Mouse (Mus musculus) T-helper 2 cell (primary cell): ENCODE results near the gene Wfdc1.

Experiments used
- in situ Hi-C: fragments of 300-600 bp; cut with MboI, MseI; formaldehyde crosslinking; loops from one replicate; pipeline ENCODE4 v1.15.1; 2025; ENCODE audit warnings: high pct_unique_total_duplicates

The Wfdc1 gene

DNA sequence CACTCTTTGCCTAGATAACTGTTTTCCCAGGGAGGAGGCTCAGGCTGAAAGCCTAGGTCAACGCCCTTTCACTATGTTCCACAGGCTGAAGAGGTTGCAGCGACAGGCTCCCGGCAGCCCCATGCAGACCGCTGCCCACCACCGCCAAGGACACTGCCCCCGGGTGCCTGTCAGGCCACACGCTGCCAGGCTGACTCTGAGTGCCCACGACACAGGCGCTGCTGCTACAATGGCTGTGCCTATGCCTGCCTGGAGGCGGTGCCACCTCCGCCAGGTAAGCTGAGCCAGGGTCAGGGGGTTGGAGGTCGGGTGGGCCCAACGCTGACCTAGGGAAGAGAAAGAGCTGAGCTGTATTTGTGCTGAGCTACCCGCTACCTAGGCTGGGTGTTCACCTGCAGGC, 13.0 kb downstream of the Wfdc1 start:
- in situ Hi-C loops: no loop called here

DNA sequence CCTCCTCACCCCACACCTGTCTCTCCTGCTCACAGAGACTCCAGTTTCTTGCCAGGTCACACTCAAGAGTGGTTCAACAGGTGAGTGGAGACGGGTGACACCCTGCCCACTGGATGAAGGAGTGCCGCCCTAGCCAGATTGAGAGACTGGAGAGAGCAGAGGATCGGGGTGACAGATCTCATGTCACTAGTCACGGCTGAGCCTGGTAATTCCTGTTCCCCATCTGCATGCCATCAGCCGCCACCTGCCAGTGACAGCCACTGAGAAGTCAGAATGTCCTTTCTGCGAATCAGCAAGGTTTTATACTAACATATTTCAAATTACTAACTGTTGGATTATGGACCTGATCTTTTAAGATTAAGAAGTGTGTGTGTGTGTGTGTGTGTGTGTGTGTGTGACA, 24.4 kb downstream of the Wfdc1 start:
- in situ Hi-C loops: no loop called here

DNA sequence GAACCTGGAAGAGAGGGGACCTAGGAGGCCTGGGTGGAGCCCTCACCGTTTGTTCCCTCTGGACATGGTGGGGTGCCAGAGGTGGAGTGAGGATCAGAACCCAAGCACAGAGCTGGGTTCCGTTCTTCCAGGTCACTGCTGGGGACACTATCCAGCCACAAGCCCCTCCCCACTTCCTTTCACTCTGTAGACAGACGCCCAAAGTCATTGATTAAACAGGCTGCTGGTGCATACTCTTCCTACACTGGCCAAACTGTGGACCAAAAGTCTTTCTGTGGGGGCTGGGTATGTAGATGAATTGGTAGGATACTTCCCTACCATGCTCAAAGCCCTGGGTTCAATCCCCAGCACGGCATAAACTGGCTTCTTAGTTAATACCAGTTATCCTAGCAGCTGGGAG, 25.8 kb downstream of the Wfdc1 start:
- in situ Hi-C loops: no loop called here

DNA sequence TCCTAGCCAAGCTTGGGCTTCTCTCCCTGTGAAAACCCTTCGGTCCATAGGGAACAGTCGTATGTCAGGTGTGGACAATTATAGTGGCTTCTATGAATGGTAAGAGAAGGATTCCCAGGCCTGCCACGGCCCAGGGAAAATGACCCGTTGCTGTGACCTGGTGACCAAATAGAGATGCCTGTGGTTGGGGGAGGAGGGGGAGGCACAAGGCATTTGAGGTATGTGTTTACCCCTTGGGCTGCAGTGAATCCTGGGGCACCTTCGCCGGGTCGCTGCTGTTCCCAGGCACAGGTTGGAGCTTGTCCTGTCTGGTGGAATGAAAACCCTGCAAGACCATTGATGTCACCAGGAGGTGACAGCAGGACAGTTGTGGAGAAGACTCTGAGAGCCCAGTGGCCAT, 28.5 kb downstream of the Wfdc1 start:
- in situ Hi-C loops: no loop called here

DNA sequence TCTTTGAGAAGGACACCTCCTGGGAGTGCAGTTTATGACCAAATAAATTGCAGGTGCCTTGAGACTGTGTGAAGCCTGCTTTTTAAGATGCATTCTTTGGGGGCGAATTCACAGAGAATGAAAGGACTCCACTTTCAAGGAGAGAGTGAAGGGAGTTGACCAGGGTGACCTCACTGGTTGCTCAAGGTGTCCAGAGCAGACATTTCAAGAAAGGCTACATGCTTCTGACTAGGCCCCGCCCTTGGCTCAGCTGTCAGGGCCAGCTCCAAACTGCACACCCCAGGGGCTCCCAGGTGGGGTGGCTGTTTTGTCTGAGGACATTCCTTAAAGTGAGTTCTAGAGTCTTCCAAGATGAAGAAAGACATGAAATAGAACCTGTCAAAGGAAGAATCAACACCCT, 31.0 kb downstream of the Wfdc1 start:
- in situ Hi-C loops: no loop called here

DNA sequence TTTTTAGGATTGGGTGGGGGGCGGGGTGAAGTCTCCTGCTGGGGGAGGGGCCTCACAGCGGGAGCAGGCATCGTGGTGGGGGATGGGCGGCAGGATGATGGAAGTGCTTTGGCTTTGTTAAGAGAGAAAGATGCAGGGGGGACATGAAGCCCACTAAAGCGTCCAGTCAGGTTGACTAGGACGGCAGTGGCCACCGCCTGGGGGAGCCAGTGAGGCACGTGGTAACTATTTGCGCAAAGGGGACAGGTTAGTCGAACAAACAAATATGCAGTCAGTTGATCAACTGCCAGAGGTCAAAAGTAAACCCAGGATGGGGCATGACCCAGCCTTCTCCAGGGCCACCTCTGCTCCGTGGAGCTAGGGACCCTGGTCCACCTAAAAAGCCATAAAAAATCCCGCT, 32.8 kb downstream of the Wfdc1 start:
- in situ Hi-C loops: no loop called here

DNA sequence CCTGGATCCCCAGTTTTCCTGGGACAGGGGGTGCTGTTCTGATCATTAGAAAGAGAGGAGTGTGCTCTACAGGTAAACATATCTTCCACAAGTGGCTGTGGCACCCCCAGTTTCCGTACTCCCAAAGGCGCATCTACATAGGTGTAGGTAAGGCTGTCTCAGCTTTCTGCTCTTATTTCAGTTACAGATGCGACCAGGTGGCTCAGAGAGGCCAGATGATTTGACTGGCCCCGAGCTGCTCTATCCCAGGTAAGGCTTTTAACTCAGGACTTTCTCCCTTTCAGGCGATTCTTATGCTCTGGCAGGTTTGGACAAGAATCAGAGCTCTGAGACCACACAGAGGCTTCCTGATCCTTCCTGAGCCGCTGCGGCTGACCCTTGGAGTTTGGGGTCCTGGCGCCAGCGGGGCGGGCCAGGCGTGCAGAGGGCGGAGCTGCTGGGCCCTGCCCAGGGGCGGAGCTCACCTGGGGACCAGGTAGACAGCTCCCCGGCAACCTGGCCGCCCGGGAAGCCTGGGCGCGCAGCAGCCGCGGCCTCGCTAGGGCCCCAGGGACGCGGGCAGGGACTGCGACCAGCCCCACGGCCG, 33.5 kb downstream of the Wfdc1 start, which contains the start of gene Atp2c2:
Gene Atp2c2 (plus strand): TSS at position 461 of the 586 bp plus-strand sequence.
- in situ Hi-C loops: no loop called here

DNA sequence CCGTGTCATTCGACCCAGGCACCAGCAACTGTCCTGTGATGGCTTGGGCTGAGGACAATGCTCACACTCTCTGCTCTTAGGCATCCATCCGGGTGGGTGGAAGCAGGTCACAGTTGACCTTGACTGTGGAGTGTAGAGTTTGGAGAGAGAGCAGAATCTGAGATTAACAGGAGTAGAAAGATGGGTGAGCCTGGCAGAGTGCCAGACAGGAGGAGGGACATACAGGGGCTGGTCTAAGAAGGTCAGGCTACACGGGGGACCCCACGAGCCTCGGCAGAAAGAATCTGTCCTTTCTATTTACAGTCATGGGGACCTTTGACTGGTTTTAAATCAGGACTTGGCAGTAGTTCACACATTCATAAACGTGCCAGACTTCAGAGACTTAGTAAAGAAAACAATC, 36.8 kb downstream of the Wfdc1 start:
- in situ Hi-C loops: no loop called here

DNA sequence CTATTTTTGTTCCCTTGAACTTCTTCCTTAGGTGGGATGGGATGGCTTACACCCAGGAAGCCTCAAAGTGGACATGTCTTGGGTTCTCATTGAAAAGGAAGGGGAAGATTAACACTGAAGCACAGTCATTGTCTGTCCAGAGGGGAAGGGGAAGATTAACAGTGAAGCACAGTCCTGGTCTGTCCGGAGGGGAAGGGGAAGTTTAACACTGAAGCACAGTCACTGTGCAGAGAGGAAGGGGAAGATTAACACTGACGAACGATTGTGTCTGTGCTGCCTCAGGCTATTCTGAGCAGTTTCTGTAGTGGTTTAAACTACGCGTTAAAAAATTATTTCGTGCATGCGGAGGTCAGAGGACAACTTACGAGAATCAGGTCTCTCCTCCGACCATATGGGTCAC, 41.0 kb downstream of the Wfdc1 start:
- in situ Hi-C loops: no loop called here

DNA sequence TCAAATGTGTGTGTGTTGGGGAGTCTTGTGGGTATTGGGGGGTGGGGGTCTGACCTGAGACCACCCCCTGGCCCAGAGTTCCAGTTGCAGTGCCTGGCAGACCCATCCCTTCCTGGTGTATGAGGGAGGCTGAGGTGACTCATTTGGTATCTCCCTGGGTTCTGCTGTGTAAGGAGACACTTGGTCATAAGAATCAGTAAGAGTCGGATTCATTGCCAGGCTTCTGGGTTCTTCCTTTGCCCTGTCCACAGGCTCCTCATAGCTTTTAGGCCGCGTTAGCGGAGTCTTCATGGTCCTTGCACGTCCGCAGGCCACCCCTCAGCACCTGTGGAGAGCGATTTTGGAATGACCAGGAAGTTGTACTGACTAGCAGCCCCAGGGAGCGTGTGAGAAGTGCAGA, 42.3 kb downstream of the Wfdc1 start:
- in situ Hi-C loops: no loop called here

DNA sequence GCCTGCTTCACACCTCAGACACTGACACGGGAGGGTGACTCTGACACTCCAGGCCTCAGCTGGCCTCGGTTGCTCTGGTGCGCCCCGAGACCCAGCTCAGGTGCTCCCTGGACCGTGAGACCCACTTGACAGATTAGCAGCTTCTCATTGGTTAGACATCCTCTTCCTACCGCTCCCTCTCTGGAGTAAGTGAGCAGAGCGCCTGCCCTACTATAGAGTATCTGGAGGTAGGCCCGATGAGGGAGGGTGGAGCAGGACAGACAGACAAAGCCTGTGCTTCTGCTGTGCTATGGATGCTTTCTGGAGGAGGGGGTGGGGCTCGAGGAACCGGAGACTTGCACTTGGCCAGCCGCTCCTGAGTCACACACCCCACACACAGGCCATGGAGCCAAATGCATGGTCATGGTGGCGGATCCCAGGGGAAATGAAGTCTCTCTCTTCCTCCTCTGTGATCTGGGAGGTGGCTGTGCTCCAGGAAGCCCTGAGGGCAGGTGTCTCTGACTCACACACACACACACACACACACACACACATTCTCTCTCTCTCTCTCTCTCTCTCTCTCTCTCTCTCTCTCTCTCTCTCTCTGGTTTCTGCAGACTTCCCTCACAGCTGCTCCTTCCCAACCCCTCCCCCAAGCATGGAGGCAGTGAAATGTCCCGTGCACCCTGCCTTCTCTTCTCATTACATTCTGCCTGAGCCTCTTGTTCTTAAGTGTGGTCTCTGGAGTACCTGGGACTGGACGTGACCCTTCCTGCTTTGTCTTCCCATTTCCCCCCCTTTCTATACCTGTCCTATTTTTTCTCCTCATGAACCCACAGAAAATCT, 42.9 kb downstream of the Wfdc1 start:
- in situ Hi-C loops: no loop called here

DNA sequence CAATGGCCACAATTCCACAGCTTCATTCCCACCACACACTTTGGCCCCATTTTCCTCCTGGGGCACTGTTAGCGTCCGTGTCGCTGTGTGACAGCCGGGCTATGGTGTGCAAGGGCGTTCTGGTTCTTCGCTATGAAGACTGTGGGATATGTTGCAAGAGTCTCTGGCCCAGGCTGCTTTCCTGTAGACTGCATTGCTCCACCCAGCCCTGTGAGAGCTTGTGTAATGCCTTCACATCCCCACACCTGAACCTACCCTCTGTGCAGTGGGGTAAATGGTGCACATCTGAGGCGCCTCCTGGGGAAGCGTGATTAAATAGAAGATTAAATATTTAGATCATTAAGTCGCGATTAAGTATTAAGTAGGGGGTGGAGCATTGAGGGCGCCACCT, 43.5 kb downstream of the Wfdc1 start:
- in situ Hi-C loops: no loop called here

DNA sequence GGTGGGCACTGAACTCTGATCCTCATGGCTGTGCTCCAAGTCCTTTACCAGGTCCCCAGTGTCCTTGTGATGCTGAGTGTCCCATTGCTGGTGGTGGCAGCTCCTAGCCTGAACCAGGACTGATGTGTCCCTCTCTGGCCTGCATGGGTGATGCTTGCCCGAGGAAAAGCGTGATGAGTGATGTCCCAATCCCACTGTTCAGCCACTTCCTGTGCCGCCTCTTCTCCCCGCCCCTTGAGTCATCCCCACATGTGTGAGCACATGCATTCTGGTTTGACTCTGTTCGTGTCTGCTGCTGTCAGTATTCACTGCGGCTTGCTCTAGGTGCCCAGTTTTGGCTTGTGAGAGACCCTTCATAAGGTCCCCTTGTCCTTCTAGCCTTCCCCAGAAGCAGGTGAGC, 46.1 kb downstream of the Wfdc1 start:
- in situ Hi-C loops: no loop called here

DNA sequence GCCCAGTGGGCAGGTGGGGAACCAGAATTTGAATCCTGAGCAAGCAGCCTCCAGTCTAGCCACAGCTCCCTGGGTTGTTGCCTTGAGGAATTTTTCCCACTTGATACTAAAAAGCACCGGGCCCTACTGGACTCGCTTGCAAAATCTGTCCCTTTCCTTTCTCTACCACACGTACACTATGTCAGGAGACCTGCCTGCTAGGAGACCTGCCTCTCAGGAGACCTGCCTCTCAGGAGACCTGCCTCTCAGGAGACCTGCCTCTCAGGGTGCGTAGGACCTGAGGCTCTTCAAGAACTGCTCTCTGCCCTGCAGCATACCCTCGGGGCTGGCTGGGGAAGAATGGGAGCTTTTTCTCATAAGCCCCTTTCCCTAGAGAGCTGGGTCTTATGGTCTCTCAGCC, 47.3 kb downstream of the Wfdc1 start:
- in situ Hi-C loops: no loop called here

DNA sequence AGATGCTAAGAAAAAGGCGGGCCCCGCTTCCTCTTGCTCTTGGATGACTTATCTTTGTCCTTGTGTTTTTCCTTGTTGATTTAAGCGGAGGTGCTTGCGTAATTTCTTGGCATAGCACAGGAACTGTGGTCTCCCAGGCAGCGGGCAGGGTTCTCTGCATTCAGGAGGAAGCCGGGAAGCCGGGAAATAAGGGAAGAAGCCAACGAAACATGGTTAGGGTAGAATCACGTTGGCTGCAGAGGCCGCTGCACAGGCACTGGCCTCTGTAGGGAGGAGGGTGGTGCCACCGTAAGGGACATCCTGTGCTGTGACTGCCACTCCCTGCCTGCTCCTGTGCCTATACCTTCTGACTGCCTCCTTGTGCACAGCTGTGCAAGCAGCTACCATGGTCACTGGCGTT, 49.1 kb downstream of the Wfdc1 start:
- in situ Hi-C loops: no loop called here

DNA sequence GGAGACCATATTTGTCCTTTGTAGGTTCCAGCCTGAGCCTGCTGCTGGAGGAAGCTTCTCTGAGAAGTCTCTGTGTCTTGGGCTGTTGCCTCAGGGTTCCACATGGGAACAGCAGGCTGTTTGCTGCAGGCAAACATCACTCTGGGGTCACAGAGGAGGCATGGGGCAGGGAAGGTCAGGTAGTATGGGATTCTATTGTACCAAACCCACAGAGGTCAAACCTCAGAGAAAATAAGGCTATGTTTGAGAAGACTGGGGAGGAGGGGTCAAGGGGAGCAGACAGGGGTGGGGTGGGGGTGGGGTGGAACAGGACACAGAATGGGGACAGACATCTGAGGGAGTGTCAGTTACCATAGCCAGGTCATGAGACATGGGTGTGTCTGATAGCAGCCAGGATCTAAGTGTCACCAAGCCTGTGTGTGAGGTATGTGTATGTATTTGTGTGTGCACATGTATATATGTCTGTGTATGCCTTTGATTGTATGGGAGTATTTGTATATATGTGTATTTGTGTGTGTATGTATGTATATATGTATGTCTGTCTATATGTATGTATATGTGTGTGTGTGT, 50.6 kb downstream of the Wfdc1 start:
- in situ Hi-C loops: no loop called here

DNA sequence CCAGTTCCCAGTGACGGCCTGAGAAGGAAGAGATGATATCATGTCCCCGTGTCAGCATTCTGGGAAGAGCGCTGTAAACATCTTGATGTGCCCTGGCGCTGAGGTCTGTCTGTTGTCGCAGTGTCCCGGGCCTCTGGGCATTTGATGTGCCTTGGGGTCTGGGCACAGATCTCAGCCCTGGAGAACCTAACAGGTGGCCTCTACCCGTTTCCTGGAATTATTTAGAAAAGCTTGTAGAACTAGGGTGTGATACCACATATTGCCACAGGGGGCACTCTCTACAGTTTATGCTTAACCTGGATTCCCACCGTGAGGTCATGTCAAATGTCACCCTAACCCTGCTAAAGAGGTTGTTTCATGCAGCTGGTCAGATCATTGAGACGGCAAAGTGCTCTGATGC, 51.6 kb downstream of the Wfdc1 start:
- in situ Hi-C loops: no loop called here

DNA sequence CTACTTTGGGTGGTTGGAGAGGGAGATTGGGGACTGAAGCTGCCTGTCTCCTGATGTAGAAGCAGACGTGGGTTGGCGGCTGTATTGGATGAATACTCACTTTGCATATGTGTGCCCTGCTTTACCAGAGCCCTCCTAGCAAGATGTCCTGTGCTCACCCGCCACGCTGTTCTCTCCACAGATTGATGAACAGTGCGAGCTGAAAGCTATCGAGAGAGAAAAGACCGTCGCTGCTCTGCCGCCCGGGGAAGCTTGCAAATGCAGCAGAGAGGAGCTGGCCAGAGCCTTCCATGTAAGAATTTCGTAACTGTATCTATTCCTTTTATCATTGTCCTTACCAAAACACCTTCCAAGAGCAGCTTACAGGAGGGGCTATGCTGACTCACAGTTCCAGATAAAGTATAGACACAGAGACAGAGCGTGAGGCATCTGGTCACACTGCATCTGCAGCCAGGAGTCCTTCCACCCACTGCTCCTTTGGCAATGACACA, 52.9 kb downstream of the Wfdc1 start:
- in situ Hi-C loops: no loop called here

DNA sequence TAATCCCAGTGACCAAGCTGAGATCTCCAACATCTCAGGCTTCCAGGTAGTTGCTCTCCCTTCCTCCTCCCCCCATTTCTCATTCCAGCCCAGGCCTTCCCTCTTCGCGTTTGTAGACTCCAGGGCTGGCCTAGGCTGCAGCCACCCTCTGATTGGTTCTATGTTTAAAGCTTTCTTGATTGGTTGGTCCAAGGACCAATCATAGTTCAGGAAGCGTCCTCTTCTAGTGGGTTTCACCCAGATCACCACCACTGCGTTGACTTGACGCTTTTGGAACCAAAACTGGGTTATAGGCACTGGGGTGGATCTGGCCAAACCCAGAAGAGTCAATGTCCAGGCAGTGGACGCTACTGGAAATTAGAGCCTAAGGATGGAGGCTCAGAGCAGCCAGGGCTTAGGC, 56.2 kb downstream of the Wfdc1 start:
- in situ Hi-C loops: no loop called here

DNA sequence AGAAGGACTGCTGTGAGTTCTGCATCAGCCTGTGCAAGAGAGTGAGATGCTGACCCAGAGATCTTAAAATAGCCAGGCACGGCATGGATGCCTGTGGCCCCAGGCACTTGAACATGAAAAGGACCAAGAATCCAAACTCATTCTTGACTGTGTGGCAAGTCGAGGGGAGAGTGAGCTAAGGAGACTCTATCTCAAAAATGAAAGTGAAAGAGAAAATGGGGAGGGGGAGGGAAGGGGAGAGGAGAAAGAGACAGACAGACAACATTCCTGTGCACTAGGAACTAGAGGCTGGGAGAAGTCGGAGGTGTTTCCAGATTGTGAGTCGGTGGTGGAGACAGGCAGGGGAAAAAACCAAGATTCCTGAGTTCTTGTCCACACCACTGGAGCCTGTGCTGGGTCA, 57.5 kb downstream of the Wfdc1 start:
- in situ Hi-C loops: no loop called here

DNA sequence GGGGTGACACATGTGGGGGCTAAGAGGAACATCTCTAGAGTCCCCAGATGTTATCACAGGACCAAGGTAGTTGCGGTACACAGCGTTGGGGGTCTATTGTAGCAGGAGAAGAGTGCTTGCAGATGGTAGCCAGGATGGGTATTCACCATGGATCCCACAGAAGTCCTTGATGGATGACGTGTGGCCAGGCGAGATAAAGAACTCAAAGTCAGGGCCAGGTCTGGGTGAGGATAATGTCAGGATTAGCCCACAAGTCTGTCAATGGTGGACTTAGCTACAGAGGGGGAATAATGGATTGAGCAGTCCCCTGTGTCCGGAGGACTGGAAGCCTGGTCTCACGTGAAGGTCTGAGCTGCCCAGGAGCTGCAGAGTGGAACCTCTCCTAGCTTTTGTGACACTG, 58.4 kb downstream of the Wfdc1 start:
- in situ Hi-C loops: no loop called here

DNA sequence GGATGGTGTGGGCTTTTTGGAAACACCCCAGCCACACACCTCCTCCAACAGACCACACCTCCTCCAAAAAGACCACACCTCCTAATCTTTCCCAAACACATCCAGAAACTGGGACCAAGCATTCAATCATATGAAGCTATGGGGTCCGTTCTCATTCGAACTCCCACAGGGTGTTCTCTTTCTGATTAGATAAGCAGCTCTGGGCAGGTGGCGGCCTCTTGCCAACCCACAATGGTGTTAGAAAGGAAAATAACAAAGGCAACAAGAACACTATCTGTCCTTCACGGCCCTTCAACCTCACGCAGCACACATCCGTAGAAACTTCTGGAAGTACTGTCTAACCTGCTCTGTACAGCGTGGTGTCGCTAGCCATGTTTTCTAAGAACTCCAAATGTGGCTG, 60.9 kb downstream of the Wfdc1 start:
- in situ Hi-C loops: no loop called here

DNA sequence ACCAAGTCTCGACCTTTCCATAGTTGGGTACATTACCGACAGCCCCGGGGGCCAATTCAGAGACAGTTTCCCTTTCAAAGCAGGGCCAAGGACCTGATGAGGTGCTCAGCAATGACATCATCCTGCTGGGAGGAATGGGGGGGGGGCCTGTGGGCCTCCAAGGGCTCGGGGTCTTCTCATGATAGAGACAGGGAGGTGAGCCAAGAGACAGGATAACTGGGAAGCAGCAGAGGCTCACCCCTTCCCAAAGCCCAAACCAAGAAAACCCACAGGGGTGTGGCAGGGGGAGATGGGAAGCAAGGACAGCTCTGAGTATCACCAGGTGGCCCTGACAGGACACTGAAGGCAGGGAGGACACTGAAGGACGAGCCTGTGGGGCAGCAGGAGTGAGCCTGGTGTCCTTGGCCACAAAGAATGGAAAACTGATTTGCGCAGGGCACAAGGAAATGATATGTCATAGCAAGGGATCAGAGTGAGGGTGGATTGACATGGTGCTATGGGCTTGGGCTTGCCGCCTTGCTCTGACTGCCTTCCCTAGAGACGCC, 62.3 kb downstream of the Wfdc1 start:
- in situ Hi-C loops: no loop called here
